Mouse (Mus musculus) CH12.LX (cell line): Measurements from ENCODE around the gene Nedd4. TPM values are rescaled to one million over a fixed set of nuclear protein-coding genes. Genes with fewer than 3 reads are reported as not detected.
A peak's percentile ranks its signal among the peaks of the same experiment; 100 is the strongest.

Experiments used
- DNase-seq: peaks from one replicate; pipeline ENCODE4 v3.0.0-alpha.2; 2013; ENCODE audit errors: extremely low read depth
- H3K27ac ChIP-seq: 2 replicates; pipeline ENCODE4 v1.5.1; 2012; ENCODE audit warnings: low read depth, mild to moderate bottlenecking, control low read depth, moderate library complexity; ENCODE audit not compliant: insufficient read depth
- H3K27me3 ChIP-seq: replicated peaks from 2 replicates; pipeline ENCODE3; 2012; ENCODE audit warnings: inconsistent platforms
- H3K36me3 ChIP-seq, 2 experiments: replicated peaks in 1 of 2; 2 replicates each; pipeline versions ENCODE3 to v1.6.1; 2012; ENCODE audit warnings: inconsistent platforms in 1 of 2, low read length in 1 of 2, mild to moderate bottlenecking in 1 of 2, mixed read lengths in 1 of 2, moderate library complexity in 1 of 2; ENCODE audit not compliant: control insufficient read depth in 1 of 2, insufficient read depth in 1 of 2
- H3K4me1 ChIP-seq, 2 experiments: 2 replicates each; pipeline ENCODE4 v1.6.1; 2012; ENCODE audit warnings: inconsistent platforms in 1 of 2, moderate library complexity in 1 of 2; ENCODE audit not compliant: insufficient read depth in 2 of 2, control insufficient read depth in 1 of 2
- H3K4me2 ChIP-seq: 2 replicates; pipeline ENCODE4 v1.6.1; 2012; ENCODE audit warnings: low read depth, mild to moderate bottlenecking, control low read depth; ENCODE audit not compliant: poor library complexity, insufficient read depth, severe bottlenecking
- H3K4me3 ChIP-seq, 3 experiments: fragments of 150-350 bp in 1 of 3; sonication (generic) in 1 of 3; replicated peaks in 1 of 3; 2 replicates each; pipeline versions ENCODE3 to v1.5.1; 2011 to 2012; ENCODE audit warnings: low read depth in 2 of 3, low read length in 2 of 3, mild to moderate bottlenecking in 2 of 3, moderate library complexity in 2 of 3, control low read depth in 1 of 3, improper control_type of control experiment in 1 of 3, inconsistent platforms in 1 of 3, mixed read lengths in 1 of 3; ENCODE audit not compliant: poor library complexity in 1 of 3
- H3K79me2 ChIP-seq: replicated peaks from 2 replicates; pipeline ENCODE4 v1.6.1; 2012; ENCODE audit warnings: mild to moderate bottlenecking, moderate library complexity; ENCODE audit not compliant: control insufficient read depth, poor library complexity, insufficient read depth, severe bottlenecking; ENCODE audit errors: extremely low read depth
- H3K9ac ChIP-seq: 2 replicates; pipeline ENCODE4 v1.6.1; 2012; ENCODE audit warnings: low read depth, mild to moderate bottlenecking, control low read depth, moderate library complexity; ENCODE audit not compliant: insufficient read depth
- H3K9me3 ChIP-seq: replicated peaks from 2 replicates; pipeline ENCODE3; 2012; ENCODE audit warnings: low read length, inconsistent platforms, mixed read lengths
- BHLHE40 ChIP-seq: IDR thresholded peaks from 2 replicates; pipeline ENCODE4 v1.6.1; 2011; ENCODE audit warnings: mild to moderate bottlenecking, low read depth, low read length, improper control_type of control experiment
- CTCF ChIP-seq, 2 experiments: IDR thresholded peaks in 1 of 2; conservative IDR thresholded peaks in 1 of 2; 2 replicates each; pipeline ENCODE4 v1.5.1; 2011 to 2012; ENCODE audit warnings: low read depth in 2 of 2, low read length in 2 of 2, improper control_type of control experiment in 1 of 2, inconsistent platforms in 1 of 2, mild to moderate bottlenecking in 1 of 2, moderate library complexity in 1 of 2
- ELF1 ChIP-seq: IDR thresholded peaks from 2 replicates; pipeline ENCODE4 v1.6.1; 2014; ENCODE audit warnings: low read depth, mild to moderate bottlenecking, inconsistent platforms, low read length, improper control_type of control experiment
- HCFC1 ChIP-seq: IDR thresholded peaks from 2 replicates; pipeline ENCODE4 v1.6.1; 2012; ENCODE audit warnings: low read depth, mild to moderate bottlenecking, inconsistent platforms, low read length, improper control_type of control experiment
- IRF4 ChIP-seq: IDR thresholded peaks from 2 replicates; pipeline ENCODE4 v1.6.1; 2014; ENCODE audit warnings: low read depth, mild to moderate bottlenecking, inconsistent platforms, low read length, improper control_type of control experiment
- JUND ChIP-seq: conservative IDR thresholded peaks from 2 replicates; pipeline ENCODE4 v1.6.1; 2011; ENCODE audit warnings: low read depth, low read length, improper control_type of control experiment
- MAZ ChIP-seq: IDR thresholded peaks from 2 replicates; pipeline ENCODE4 v1.6.1; 2012; ENCODE audit warnings: low read depth, mild to moderate bottlenecking, inconsistent platforms, low read length, improper control_type of control experiment, moderate library complexity
- MXI1 ChIP-seq: IDR thresholded peaks from 2 replicates; pipeline ENCODE4 v1.6.1; 2011; ENCODE audit warnings: mild to moderate bottlenecking, low read depth, low read length, improper control_type of control experiment
- MYC ChIP-seq: IDR thresholded peaks from 2 replicates; pipeline ENCODE4 v1.6.1; 2011; ENCODE audit warnings: low read depth, mild to moderate bottlenecking, improper control_type of control experiment, low read length
- NRF1 ChIP-seq: IDR thresholded peaks from 2 replicates; pipeline ENCODE4 v1.6.1; 2014; ENCODE audit warnings: low read depth, mild to moderate bottlenecking, inconsistent platforms, low read length, improper control_type of control experiment, moderate library complexity
- POLR2AphosphoS2 ChIP-seq: IDR thresholded peaks from 2 replicates; pipeline ENCODE4 v1.6.1; 2011; ENCODE audit warnings: low read depth, low read length, improper control_type of control experiment
- RAD21 ChIP-seq: IDR thresholded peaks from 2 replicates; pipeline ENCODE4 v1.6.1; 2011; ENCODE audit warnings: low read depth, mild to moderate bottlenecking, low read length, improper control_type of control experiment, moderate library complexity
- SIN3A ChIP-seq: IDR thresholded peaks from 2 replicates; pipeline ENCODE4 v1.6.1; 2012; ENCODE audit warnings: low read length, improper control_type of control experiment, inconsistent platforms
- SMC3 ChIP-seq: IDR thresholded peaks from 2 replicates; pipeline ENCODE4 v1.6.1; 2011; ENCODE audit warnings: low read depth, low read length, improper control_type of control experiment
- TBP ChIP-seq: conservative IDR thresholded peaks from 2 replicates; pipeline ENCODE4 v1.6.1; 2011; ENCODE audit warnings: low read depth, low read length, improper control_type of control experiment
- TCF12 ChIP-seq: IDR thresholded peaks from 2 replicates; pipeline ENCODE4 v1.6.1; 2014; ENCODE audit warnings: low read depth, mild to moderate bottlenecking, inconsistent platforms, low read length, improper control_type of control experiment
- UBTF ChIP-seq: IDR thresholded peaks from 2 replicates; pipeline ENCODE4 v1.6.1; 2012; ENCODE audit warnings: low read depth, mild to moderate bottlenecking, inconsistent platforms, low read length, improper control_type of control experiment, moderate library complexity
- USF1 ChIP-seq: IDR thresholded peaks from 2 replicates; pipeline ENCODE4 v1.6.1; 2014; ENCODE audit warnings: low read depth, mild to moderate bottlenecking, inconsistent platforms, low read length, improper control_type of control experiment
- ZNF384 ChIP-seq: IDR thresholded peaks from 2 replicates; pipeline ENCODE4 v1.6.1; 2012; ENCODE audit warnings: low read depth, low read length, improper control_type of control experiment, inconsistent platforms
- dilution Hi-C: fragments of 300-500 bp; cut with MboI; formaldehyde crosslinking; loops from 2 replicates; pipeline ENCODE4 v1.14.3; 2020; ENCODE audit warnings: low sequenced_read_pairs; ENCODE audit not compliant: extremely low pct_unique_long_range_greater_than_20kb, extremely low pct_ligation_motif_present
- in situ Hi-C: fragments of 300-500 bp; cut with MboI; formaldehyde crosslinking; loops from 3 replicates; pipeline ENCODE4 v1.14.3; 2019; ENCODE audit warnings: low sequenced_read_pairs, low pct_ligation_motif_present, low pct_unique_long_range_greater_than_20kb, mixed read lengths
- polyA plus RNA-seq: library from polyadenylated mRNA; unstranded; fragments of >175 nt; gene quantifications from 2 replicates; pipeline ENCODE4 v1.2.1, GENCODE M21; 2012; ENCODE audit warnings: low read depth; ENCODE audit not compliant: insufficient read length
- total RNA-seq, 2 experiments: library from RNA; depleted of rRNA; stranded (reverse); fragments of 300-350 nt in 1 of 2; fragments of >200 nt in 1 of 2; gene quantifications; 2 replicates each; pipeline ENCODE4 v1.2.3; 2012 to 2014

The Nedd4 gene
- total and polyA plus RNA-seq, 3 experiments, result 56.9 to 211 (median 206) TPM

DNA sequence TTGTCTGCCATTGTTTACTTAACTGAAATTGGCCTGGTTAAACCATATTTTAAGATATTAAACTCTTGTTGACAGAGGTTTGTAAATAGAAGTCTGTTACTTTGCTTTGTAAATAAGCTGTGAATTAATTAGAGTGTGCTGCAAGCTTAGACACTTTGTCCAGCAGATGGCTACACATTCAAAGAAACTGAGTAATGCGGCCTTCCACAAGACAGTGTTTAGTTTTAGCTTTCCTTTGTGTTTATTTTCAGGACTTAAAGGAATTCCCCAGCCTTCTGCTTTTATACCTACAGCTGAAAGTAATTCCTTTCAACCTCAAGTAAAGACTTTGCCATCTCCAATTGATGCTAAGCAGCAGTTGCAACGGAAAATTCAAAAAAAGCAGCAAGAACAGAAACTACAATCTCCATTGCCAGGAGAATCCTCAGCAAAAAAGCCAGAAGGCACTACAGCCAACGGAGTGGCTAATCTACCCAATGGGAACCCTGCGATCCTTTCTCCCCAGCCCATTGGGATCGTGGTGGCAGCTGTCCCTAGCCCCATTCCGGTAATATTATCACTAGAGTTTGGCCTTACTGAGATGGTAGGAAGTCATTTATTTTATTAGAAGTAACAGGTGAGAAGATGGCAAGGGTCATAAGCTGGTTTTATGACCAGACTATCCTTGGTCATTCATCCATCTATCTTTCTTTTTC, 47.2 kb upstream of the Nedd4 start:
- TF ChIP-seq UBTF, result no peak
- TF ChIP-seq SIN3A, result no peak
- peak; percentile 31 for TF ChIP-seq RAD21
- no peak for TF ChIP-seq NRF1
- TF ChIP-seq CTCF (conservative IDR thresholded peaks at IDR 0.05 in 1 of 2, IDR thresholded peaks at IDR 0.05 in 1 of 2; ENCODE audit: low read depth in 2 of 2, low read length in 2 of 2), result peak in 1 of 2 experiments; percentile 30; a peak in 2 of 4 replicates
- 0 out of 2 replicates have a peak, but pooled peaks have one; percentile 8 for TF ChIP-seq SMC3
- Histone ChIP-seq H3K27me3 (no peaks in the 10 kb centered on the region), H3K4me1 (peaks cover 0 to 14% of the 10 kb centered on the region in 2 experiments; a peak in 2 of 4 replicates), H3K27ac (no peak overlapping the region), H3K36me3 (peaks cover 45 to 74% of the 10 kb centered on the region in 2 experiments), H3K4me3 (no peak overlapping the region), H3K9me3 (no peaks in the 10 kb centered on the region), H3K79me2 (no peaks in the 10 kb centered on the region), H3K4me2 (no peak overlapping the region), H3K9ac (no peak overlapping the region)
- DNase-seq, result no peak
- in situ Hi-C loops, result no loop called here
- dilution Hi-C loops, result no loop called here

- Histone ChIP-seq H3K4me1 (peaks cover 0 to 11% of the 10 kb centered on the region in 2 experiments; a peak in 2 of 4 replicates), H3K9ac (no peak overlapping the region), H3K9me3 (no peaks in the 10 kb centered on the region), H3K27me3 (no peaks in the 10 kb centered on the region), H3K79me2 (no peaks in the 10 kb centered on the region), H3K4me3 (no peak overlapping the region), H3K27ac (no peak overlapping the region), H3K36me3 (peaks cover 37 to 69% of the 10 kb centered on the region in 2 experiments), H3K4me2 (no peak overlapping the region)
- no peak for TF ChIP-seq HCFC1
- no peak for TF ChIP-seq MYC
- no peak for TF ChIP-seq IRF4
- TF ChIP-seq JUND, result no peak
- TF ChIP-seq ZNF384, result no peak
- no peak for TF ChIP-seq MXI1
- no peak for TF ChIP-seq ELF1
- TF ChIP-seq BHLHE40, result no peak
- TF ChIP-seq MAZ, result no peak
- no peak for TF ChIP-seq POLR2AphosphoS2
- TF ChIP-seq USF1, result no peak
- TF ChIP-seq TBP, result no peak
- TF ChIP-seq TCF12, result no peak
- no peak for TF ChIP-seq CTCF (conservative IDR thresholded peaks at IDR 0.05 in 1 of 2, IDR thresholded peaks at IDR 0.05 in 1 of 2; ENCODE audit: low read depth in 2 of 2, low read length in 2 of 2)
- no peak for DNase-seq
- in situ Hi-C loops (no loop called here), dilution Hi-C loops (no loop called here)
These were observed 44.1 kb upstream of the Nedd4 start for GRCm38 (mm10) chr9:72618037-72618436.
